Mouse (Mus musculus): ENCODE results near the gene Dffa. TPM values are rescaled to one million over a fixed set of nuclear protein-coding genes. Genes with fewer than 3 reads are reported as not detected.
"Not testable (repeated sequence)": the region's sequence is repeated elsewhere in the genome, so short reads cannot be mapped to it uniquely, and the experiment has no call there.

Dffa gene
- total RNA-seq, 2 experiments from 2014 or later: 2.6 to 9.4 TPM

DNA sequence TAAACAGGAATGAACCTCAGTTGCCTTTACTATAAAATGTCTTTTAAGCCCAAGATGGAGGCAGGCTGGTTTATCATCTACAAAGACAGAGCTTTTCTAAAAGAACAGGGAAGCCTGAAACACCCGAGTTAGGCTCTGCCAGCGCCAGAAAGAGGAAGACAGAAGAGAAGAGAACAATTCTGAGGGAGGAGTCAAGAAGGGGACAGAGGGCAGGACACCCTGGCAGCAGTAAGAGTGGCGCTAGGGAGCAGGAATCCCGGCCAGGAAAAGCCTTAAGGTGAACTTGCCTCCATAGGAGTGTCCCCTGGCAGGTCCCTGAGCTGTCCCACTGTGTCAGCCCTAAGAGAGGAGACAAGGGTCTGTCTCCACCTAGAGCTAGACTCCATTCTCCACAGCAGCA, 39.6 kb downstream of the Dffa start:
- ATAC-seq (replicated peaks; ENCODE audit: low FRiP score, poor library complexity, severe bottlenecking): no peak

DNA sequence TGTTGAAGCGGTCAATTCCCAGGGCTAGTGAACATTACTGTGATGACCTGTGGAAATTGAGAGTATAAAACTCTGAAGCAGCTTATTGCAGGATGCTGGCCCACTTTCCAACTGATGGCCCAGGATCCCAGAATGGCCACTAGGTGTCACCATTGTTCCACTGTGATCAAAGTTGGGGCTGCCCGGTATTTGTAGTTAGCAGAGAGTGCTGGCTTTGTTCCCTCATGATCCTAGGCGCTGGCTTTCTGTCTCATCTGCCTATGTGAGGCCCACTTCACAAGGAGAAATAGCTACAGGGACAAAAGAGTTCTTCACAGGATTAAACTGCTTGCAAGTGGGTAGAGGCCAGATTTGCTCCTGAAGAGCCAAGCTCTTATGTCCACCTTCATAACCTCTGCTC, 40.5 kb downstream of the Dffa start:
- ATAC-seq (replicated peaks; ENCODE audit: low FRiP score, poor library complexity, severe bottlenecking): peak; percentile 91

DNA sequence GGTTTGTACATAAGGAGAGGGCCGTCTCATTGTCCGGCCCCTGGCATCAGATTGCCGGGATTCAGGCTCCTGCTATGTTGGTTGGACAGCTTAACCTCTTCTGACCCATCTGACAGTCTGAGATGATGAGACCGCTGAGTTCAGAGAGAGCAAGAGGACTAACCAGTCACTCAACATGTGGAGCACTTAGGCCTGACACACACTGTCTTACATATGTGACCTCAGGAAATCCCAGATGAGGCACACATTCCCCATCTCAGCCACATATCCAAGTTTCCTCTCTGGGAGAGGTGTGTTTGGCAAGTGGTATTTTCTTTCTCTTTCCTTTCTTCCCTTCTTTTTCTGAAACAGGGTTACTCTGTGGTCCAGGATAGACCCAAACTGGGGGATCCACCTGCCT, 41.2 kb downstream of the Dffa start:
- no peak for ATAC-seq (replicated peaks; ENCODE audit: low FRiP score, poor library complexity, severe bottlenecking)

DNA sequence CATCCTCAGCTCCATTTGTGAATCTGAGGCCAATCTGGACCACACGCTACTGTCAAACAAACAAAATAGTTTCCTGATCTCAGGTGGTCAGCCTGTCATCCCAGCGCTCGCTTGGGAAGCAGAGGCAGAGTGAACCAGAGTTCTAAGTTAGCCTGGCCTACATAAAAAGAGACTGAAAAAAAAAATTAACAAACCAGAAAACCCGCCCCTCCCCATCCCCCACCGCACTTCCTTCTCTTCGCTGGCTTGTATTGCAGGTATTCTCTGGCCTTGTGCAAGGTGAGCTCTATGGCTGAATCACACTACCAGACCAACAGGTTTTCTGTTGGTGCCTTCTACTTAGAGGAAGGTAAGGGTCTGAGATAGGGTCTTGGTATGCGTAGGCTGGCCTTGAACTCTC, 43.6 kb downstream of the Dffa start:
- ATAC-seq (replicated peaks; ENCODE audit: low FRiP score, poor library complexity, severe bottlenecking): no peak

DNA sequence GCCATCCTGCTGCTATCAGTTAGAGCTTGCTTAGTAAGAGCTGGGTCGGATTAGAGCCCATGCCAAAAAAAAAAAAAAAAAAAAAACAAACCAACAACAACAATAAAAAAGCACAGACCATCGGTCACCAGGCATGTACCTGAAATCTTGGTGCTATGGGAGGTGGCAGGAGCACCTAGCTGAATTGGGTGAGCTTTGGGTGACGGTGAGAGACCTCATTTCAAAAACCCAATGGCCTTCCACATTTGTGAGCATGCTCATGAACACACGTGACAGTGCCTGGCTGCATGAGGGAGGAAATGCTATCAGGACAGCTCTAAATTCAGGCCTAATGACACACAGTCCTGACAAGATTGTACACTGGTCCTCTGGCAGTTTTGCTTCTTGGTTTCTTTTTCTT, 44.1 kb downstream of the Dffa start:
- ATAC-seq (replicated peaks; ENCODE audit: low FRiP score, poor library complexity, severe bottlenecking): no peak

DNA sequence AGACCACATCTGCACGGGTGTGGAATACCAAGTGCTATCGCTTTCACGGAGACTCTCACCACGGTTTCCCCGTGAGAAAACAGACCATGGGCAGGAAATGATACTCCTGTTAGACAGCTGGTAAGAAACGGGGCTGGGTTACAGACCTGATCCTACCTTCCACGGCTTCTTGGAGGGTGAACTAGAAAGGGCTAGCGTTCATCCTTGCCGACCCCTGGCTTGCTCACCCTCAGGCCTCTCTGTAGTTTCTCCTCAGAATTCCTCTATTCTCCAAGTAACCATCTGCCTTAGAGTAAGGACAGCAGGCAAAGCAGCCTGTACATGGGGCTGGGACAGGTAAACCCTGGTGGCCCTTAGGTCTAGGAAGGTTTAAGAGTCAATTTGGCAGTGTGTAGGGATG, 45.2 kb downstream of the Dffa start:
- ATAC-seq (replicated peaks; ENCODE audit: low FRiP score, poor library complexity, severe bottlenecking): no peak

DNA sequence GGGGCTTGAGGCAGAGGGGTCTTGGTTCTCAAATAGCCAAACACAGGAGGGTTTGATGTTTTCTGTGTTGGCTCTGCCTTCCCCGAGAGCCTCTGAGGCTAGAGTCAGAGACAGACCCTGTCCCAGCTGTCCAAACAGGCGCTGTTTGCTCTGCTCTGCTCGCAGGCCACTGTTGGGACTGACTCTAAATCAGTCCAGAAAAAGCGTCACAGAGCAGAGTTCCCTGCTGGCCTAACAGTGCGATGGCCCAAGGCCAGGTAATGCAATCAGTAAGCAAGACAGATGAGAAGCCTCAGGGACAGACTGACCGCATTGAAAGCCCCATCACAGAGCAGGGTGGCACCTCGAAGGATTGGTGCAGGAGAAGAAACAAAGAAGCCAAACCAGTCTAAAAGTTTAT, 45.7 kb downstream of the Dffa start:
- no peak for ATAC-seq (replicated peaks; ENCODE audit: low FRiP score, poor library complexity, severe bottlenecking)

DNA sequence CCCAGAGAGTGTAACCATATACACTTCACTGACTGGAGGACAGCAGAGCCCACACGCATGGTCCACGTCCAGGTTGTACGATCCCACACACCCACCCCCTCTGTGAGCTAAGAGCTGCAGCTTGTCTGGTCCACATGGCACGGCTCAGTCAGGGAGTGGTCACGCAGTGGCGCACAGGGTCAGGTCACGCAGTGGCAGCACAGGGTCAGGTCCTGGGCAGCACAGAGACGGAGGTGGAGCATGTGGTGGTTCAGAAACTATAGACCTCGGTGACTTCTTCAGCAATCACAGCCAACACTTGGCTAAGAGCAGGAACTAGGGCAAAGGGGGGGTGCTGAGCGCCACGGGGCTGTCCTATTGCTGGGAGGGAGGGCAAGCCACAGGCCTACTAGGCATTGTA, 46.3 kb downstream of the Dffa start:
- ATAC-seq (replicated peaks; ENCODE audit: low FRiP score, poor library complexity, severe bottlenecking): no peak

DNA sequence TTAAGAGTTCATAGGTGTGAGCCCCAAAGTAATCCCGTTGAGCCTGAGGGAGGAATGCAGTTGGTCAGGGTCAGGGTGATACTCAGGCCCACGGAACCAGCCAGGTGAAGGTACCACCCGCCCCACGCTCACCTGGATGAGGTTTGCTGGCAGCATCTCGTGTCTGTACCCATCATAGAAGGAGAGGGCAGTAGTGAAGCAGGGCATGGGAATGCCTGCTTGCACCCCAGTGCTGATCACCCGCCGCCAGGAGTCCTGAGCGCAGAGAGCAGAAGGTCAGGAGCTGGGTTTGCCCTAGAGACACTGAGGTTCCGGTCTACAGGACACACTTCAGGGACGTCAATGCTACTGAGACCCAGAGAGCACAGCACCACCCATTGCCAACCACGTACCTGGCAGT, 46.8 kb downstream of the Dffa start:
- no peak for ATAC-seq (replicated peaks; ENCODE audit: low FRiP score, poor library complexity, severe bottlenecking)

DNA sequence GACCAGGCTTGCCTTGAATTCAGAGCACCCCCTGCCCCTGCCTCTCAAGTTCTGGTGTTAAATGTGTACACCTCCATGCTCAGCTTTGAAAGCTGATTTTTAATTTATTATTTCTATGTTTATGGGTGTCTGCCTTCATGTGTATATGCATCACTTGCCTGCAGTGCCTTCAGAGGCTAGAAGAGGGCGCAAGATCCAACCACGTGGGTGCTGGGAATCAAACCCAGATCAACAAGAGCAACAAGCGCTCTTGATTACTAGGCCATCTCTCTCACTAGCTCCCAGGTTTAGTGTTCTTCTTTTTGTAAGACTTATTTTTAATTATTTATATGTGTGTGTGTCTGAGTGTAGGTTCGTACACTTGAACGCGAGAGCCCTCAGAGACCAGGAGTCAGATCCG, 50.9 kb downstream of the Dffa start:
- ATAC-seq (replicated peaks; ENCODE audit: low FRiP score, poor library complexity, severe bottlenecking): no peak

DNA sequence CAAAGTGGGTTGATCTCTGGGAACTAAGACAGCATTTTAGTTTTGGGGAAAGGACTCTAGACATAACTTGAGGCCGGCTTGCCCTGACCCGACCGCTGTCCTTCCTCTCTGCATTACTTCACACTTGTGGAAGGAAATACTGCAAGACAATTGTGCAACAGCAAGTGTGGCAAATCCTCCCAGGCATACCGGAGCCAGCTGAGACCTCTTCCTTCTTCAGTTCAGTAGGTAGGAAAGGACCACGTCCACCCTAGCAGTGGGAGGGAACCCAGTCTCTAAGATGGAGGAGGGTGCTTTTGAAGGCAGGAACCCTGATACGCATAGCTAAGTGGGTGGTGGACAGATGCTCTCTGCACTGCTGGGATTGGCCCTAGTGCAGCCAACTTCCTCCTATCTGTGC, 51.8 kb downstream of the Dffa start:
- ATAC-seq (replicated peaks; ENCODE audit: low FRiP score, poor library complexity, severe bottlenecking): no peak

DNA sequence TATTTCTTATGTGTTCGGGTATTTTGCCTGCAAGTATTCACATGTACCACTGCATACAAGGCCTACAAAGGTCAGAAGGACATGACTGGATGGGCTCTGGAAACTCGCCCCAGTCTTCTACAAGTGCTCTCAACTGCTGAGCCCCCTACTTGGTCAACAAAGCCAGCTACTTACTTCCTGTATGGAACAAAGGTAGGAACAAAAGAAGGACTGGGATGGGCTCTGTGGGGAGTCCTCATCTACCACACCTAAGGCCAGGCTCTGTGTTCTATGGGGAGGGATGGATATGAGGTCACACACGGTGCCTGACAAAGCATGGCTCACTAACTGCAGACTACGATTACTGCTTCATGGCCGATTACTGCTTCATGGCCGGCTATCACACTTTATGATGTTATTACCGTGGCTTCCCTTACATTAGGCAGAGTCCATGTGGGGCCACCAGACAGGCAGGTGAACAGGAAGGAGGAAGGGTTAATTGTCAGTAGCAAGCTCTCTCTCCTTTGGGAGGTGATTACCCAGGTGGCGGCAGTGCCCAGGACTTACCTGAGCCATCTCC, 53.5 kb downstream of the Dffa start:
- ATAC-seq (replicated peaks; ENCODE audit: low FRiP score, poor library complexity, severe bottlenecking): no peak

DNA sequence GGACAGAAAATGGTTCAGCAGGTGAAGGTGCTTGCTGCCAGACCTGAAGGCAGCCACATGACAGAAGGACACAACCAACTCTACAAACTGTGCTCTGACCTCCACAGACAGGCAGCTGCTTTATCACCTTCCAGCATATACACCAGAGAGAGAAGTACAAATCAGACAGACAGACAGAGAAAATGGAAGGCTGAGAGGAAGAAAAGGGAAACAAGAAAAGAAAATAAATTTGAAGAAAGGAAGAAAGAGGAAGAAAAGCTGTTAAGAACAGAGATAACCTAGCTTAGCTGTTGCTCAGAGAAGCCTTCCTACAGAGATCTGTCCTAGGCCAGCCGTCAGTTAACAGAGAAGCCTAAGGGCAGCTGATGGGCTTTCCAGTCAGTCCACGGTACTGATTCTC, 55.3 kb downstream of the Dffa start:
- ATAC-seq (replicated peaks; ENCODE audit: low FRiP score, poor library complexity, severe bottlenecking): no peak

DNA sequence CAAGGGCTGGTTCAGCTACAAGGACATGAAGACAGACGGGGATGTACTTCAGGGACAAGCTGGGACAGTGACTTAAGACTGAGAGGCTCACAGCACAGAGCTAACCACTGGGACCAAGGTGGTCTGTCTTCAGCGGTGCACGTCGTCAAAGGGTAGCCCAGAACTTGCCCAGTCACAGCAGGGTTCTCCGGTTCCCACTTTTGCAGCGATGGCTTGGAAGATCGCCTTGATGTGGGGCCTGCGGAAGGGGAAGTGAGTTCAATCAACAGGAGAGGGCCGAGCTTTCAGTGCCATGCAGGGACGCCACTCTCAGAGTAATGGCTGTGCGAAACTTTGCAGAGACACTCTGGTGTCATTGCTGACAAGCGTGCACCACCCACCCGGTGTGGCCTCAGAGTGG, 55.9 kb downstream of the Dffa start:
- no peak for ATAC-seq (replicated peaks; ENCODE audit: low FRiP score, poor library complexity, severe bottlenecking)

DNA sequence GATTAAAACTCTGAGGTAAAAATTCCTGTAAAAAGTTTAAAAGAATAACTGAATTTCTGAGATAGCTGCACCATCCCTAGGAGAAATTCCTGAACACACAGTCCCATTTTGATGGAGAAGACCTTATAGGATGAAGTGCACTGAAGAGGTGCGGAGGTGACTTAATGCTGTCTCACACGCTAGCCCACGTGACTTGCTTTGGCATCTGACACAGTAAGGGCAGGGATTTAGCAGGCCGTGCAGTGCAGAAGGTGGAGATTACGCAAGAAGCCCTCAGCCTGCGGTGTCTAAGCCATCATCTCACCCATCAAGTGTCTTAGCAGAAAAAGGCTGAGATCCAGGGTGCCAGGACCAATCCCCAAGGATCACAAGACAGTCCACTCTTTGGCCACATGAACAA, 57.2 kb downstream of the Dffa start:
- ATAC-seq (replicated peaks; ENCODE audit: low FRiP score, poor library complexity, severe bottlenecking): no peak

DNA sequence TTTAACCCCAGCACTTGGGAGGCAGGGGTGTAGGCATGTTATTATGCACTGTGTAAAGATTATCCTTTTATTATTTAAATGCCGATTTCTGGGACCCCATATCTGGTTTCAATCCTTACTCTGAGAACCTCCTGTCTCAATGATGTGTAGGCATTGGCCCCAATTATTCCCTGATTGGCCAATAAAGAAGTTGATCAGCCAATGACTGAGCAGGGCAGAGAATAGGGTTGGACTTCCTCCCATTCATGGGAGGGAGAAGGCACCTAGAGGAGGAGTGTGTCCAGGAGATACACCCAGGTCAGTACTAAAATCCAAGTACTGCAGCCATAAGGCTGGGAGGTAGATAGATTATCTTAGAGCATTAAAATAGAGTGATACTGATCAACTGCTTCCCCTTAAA, 59.2 kb downstream of the Dffa start:
- ATAC-seq (replicated peaks; ENCODE audit: low FRiP score, poor library complexity, severe bottlenecking): no peak

DNA sequence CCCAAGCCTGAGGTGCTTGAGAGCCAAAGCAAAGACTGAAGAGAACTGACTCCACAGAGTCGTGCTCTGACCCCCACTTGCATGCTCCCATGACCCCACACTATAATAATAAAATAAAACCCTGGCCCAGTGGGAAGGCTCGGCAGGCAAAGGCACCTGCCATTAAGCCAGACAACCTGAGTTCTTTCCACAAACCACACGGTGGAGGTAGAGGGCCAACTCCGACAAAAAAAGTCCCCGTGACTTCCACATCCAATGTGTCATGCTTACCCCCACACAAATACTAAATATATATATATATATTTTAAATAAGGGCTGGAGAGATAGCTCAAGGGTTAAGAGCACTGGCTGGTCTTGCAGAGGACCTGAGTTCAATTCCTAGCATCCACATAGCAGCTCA, 60.2 kb downstream of the Dffa start:
- ATAC-seq (replicated peaks; ENCODE audit: low FRiP score, poor library complexity, severe bottlenecking): no peak

DNA sequence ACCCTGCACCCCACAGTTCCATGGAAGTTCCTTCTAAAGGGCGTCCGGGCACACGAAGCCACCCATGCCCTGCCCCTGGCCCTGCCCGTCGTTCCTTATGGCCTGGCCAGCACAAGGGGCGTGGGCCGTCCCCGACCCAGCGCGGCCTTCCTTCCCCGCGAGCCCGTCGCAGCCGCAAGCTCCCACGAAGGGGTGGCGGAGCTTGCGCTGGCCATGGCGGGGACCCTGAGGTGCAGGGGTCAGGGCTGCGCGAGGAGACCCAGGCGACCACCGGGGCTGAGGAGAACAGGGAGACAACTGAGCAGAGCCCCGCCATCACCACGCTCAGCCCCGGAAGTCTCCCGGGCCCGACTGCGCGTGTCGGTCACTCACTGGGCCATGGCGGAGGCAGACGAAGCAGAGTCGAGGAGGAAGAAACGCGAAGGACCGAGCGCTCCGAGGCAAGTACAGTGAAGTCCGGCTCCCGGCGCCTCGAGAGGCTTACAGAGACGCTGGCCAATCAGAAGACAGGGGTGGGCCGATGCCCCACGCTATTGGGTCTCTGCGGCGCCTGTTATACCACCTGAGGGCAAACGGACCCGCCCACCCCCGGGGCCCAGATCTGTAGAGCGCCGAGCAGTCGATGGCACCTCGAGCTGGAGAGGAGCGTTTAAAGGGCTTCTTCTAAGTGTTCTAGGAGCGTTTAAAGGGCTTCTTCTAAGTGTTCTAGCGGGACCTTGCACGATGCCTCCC, 62.4 kb downstream of the Dffa start, which contains the start of gene Pgd:
Gene Pgd, minus strand, starts transcription at position 557 of the 732 bp plus-strand sequence.
- peak; percentile 98 for ATAC-seq (replicated peaks; ENCODE audit: low FRiP score, poor library complexity, severe bottlenecking)

DNA sequence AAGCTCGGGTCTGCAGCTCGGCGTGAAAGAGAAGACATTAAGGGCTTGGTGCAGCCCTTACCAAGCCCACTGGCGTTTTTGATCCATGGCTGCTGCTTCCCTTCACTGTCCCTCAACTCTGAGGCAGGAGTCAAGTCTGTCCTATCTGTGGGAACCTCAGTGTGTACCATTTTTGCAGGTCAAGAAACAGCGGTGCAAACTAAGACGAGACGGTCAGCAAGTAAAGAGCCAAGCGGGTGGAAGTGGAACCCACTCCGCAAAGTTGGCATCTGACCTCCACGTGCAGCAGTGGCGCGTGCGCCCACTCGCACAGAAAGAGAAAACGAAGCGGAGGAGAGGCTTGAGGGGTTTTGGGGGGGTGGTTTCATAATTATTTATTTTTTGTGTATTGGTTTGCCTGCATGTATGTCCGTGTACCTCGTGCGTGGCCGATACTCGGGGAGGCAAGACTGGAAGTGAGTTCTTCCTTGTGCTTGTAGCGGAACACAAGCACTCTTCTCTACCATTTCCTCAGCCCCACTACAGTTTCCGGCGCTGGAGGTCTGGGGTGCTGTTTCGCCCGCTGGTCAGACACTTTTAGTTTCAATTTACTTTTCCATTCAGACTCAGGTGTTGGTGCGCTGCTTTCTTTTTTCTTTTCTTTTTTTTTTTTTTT, 63.1 kb downstream of the Dffa start:
- peak; percentile 37 for ATAC-seq (replicated peaks; ENCODE audit: low FRiP score, poor library complexity, severe bottlenecking)

DNA sequence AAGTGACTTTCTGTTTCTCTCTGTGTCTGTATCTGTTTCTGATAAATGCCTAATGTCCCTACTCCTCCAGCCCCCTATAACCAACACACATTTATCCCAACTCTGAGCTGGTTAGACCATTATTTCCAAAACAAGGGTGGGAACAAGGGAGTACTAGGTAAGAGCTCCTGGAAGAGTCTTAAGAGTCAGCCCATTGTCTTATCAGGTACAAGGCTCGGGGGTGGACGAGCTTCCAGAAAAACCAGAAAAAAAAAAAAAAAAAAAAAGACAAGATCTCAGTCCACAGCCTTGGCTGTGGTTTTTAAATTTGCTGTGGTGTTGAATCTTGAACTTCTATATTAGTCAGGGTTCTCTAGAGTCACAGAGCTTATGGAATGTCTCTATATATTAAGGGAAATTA, 64.1 kb downstream of the Dffa start:
- no peak for ATAC-seq (replicated peaks; ENCODE audit: low FRiP score, poor library complexity, severe bottlenecking)

DNA sequence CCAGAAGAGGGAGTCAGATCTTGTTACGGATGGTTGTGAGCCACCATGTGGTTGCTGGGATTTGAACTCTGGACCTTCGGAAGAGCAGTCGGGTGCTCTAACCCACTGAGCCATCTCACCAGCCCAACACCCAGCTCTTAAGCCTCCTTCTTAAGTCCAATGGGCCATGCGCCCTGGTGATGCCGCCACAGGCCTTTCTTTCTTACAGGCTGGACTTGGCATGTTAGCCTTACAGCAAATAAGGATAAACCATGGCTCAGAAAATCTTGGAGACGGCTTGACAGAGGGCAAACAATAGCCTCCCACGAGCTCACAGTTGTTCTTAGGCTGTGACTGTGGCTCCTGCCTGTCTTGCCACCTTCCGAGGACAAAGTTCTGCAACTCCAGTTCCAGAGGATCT, 66.0 kb downstream of the Dffa start:
- not testable (repeated sequence) for ATAC-seq (replicated peaks; ENCODE audit: low FRiP score, poor library complexity, severe bottlenecking)

All from erythroblast, adult 5-6 weeks (primary cell).